Mouse (Mus musculus) thymus, postnatal 0 days (tissue): ENCODE data around the gene Skida1. TPM values are rescaled to one million over a fixed set of nuclear protein-coding genes. Genes with fewer than 3 reads are reported as not detected.

Experiments used
- DNase-seq: peaks from one replicate; pipeline ENCODE4 v3.0.0-alpha.2; 2015; ENCODE audit warnings: low spot score
- microRNA-seq: library from miRNA; unstranded; fragments of <30 nt; microRNA quantifications from one replicate; pipeline ENCODE4, GENCODE M21; 2016; ENCODE audit warnings: borderline number of aligned reads
- polyA plus RNA-seq: library from polyadenylated mRNA; unstranded; fragments of >200 nt; fragmentation: Nextera tagmentation; extraction: Ambion mirVana; gene quantifications from 2 replicates; pipeline ENCODE4 v1.2.1, GENCODE M21; 2015

The Skida1 gene
- polyA plus RNA-seq, 1 experiment from 2014 or later = 0.65 TPM

GRCm38 (mm10) chr2:18025116-18025515, 23.7 kb downstream of the Skida1 start:
- DNase-seq = no peak

GRCm38 (mm10) chr2:18022886-18023285, 26.0 kb downstream of the Skida1 start:
- DNase-seq = no peak

DNA sequence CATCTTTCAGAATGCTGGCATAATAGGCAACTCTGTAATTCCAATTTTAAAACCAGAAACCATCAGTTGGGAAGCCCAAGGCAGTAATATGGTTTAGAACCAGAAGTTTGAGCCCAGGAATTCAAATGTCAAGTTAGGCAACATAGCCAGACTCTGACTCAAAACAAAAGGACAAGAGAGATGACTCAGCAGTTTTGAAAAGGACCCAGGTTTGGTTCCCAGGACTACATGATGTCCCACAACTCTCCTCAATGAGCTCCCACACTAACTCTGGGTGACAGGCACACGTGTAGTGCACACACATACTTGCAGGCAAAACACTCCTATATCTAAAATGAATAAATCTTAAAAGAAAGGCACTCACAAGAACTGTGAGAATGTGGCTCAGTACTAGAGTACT, 29.7 kb downstream of the Skida1 start:
- no peak for DNase-seq

GRCm38 (mm10) chr2:18017321-18017720, 31.5 kb downstream of the Skida1 start:
- no peak for DNase-seq

- DNase-seq = no peak
Measured at GRCm38 (mm10) chr2:18016639-18017038, 32.2 kb downstream of the Skida1 start.

DNA sequence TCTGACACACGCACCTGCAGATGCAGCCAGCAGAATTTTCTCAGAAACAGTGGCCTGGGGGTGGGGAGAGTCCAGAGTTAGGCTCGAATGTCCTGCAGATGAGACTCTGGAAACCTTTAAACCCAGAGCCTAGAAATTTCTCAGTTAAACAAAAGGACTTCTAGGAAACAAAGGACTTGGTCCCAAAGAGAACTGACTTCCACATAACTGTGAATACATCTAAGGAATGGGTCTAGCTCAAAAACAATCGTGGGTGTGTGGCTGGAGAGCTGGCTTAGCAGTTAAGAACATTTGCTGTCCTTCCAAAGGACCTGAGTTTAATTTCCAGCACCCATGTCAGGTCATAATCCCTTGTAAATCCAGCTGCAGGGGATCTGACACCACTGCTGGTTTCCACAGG, 33.3 kb downstream of the Skida1 start:
- no peak for DNase-seq

DNA sequence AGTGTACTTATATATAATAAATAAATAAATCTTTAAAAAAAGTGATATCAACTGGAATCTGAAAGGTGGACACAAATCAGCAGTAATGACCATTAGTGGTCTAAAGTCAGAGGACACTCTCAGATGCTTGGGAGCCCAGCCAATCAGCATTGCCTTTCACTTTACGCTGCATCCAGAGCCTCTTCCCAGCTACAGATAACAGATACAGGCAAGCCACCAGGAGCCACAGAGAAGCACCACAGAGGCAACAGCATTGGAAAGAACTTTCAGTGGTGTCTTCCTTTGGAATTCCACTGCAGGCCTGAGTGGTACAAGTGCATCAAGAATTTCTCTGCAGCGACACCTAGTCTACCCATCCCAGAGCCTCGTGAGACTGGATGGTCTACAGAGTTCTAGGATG, 36.0 kb downstream of the Skida1 start:
- DNase-seq = no peak

- no peak for DNase-seq
Measured at GRCm38 (mm10) chr2:18011226-18011625, 37.6 kb downstream of the Skida1 start.

DNA sequence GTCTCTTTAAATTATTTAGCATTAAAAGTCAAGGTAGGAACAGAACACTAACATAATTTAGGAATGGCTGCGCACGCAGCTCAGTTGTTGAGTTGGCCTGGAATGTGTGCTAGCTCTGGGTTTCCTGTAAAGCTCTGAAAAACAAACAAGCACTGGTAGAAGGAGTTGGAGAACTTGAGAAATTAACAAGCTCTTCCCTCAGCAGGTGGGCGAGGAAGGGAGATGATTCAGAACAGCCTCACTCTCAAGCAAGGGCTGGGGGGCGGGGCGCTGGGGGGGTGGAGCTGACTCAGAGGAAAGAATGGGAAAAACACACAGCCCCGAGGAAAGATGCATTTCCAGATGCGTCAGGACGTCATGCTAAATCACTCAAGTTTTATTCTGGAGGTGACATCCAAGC, 43.7 kb downstream of the Skida1 start:
- DNase-seq = no peak

- DNase-seq = no peak
Measured at GRCm38 (mm10) chr2:18004286-18004685, 44.6 kb downstream of the Skida1 start.

DNA sequence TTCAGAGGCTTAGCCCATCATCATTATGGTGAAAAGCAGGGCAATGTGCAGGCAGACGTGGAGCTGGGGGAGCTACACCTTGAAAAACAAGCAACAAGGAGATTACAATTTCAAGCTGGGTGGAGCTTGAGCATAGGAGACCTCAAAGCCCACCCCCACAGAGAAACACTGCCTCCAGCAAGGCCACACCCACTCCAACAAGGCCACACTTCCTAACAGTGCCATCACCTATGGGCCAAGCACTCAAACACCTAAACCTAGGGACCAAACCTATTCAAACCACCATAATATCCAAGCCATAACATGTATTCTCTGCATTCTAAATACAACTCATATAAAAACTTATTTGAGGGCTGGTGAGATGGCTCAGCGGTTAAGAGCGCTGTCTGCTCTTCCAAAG, 46.5 kb downstream of the Skida1 start:
- DNase-seq = no peak

- DNase-seq = no peak
Measured at GRCm38 (mm10) chr2:17996858-17997257, 52.0 kb downstream of the Skida1 start, which contains the start of gene H2al2a. Gene H2al2a (minus strand): TSS chr2:17996958.

Small RNA genes within 50 kb of the gene (microRNA-seq; reads per million reads assigned to microRNA genes)
- 3.7 reads per million for gene Mir7655

Other genes with a start within 250 kb of the Skida1 start
- not detected in 2 replicates for gene H2al2a, start 52.1 kb downstream of the Skida1 start, polyA plus RNA-seq
- gene A930004D18Rik, start 11.3 kb downstream of the Skida1 start, polyA plus RNA-seq = 2.6 and 3.3 TPM in 2 replicates
- gene Mllt10, start 6.2 kb upstream of the Skida1 start, polyA plus RNA-seq = 53.2 and 70.2 TPM in 2 replicates